Mouse (Mus musculus) heart, postnatal 0 days (tissue): ENCODE measurements around the gene Ikzf3.

Experiments used
- CTCF ChIP-seq: IDR thresholded peaks from 2 replicates; pipeline ENCODE4 v1.5.1; 2016; ENCODE audit warnings: antibody characterized with exemption, control low read depth, low read depth
- EP300 ChIP-seq: IDR thresholded peaks from 2 replicates; pipeline ENCODE4 v1.6.1; 2016; ENCODE audit warnings: antibody characterized with exemption, low read depth

DNA sequence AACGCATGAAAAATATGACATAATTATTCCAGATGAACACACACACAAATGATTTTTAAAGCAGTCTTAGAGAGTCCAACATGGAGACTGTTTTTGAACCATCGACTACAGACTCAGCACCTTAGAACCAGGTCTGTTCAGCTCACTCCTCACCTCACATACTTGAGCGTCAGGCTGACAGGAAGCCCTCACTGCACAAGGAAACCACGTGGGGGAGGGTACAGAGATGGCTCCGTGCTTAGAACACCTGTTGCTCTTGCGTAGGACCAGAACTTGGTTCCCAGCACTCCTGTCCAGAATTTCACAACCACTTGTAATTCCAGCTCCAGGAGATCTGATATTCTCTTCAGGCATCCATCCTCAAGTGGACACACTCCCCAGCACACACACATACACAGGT, 49.2 kb upstream of the Ikzf3 start:
- TF ChIP-seq CTCF: no peak
- TF ChIP-seq EP300: no peak
